ENCODE assay signal across 31 mouse cellular contexts in genomic region chr4:134328832-134329231, GRCm38 (mm10). TPM values are rescaled to one million over a fixed set of nuclear protein-coding genes. Genes with fewer than 3 reads are reported as not detected.
"Had no signal": no experiment of that assay in that cellular context is flagged by ENCODE, and none has a peak within 500 bp of the region (broad histone marks: within the 10 kb centered on the region; RNA-seq: fewer than 3 reads in every experiment).

No protein-coding gene starts in this region.

- ATAC-seq: hindbrain, embryonic 16.5 days; inflammation-experienced regulatory T-cells, adult 6 months; intestine, embryonic 15.5 days; intestine, postnatal 0 days; liver, embryonic 12.5 days had no signal

- H3K27ac ChIP-seq: gastrocnemius, adult 2 months; heart, adult 2 months; heart, embryonic 15.5 days; hindbrain, embryonic 10.5 days; hindbrain, embryonic 12.5 days; hindbrain, embryonic 14.5 days; intestine, embryonic 15.5 days; kidney, embryonic 15.5 days; layer of hippocampus, adult 2 months; limb, embryonic 13.5 days; limb, embryonic 15.5 days; liver, embryonic 12.5 days had no signal

- H3K27me3 ChIP-seq: heart, embryonic 13.5 days; heart, embryonic 15.5 days; hindbrain, embryonic 12.5 days; intestine, embryonic 15.5 days; kidney, embryonic 15.5 days; limb, embryonic 13.5 days; limb, embryonic 15.5 days had no signal

- H3K9ac ChIP-seq: heart, embryonic 13.5 days; heart, embryonic 15.5 days; hindbrain, embryonic 12.5 days; hindbrain, embryonic 14.5 days; intestine, embryonic 15.5 days; kidney, embryonic 15.5 days; limb, embryonic 13.5 days; limb, embryonic 15.5 days; liver, embryonic 12.5 days had no signal

- H3K4me3 ChIP-seq: gastrocnemius, adult 2 months; heart, adult 2 months; heart, embryonic 13.5 days; heart, embryonic 15.5 days; hindbrain, embryonic 10.5 days; hindbrain, embryonic 12.5 days; intestine, embryonic 15.5 days; kidney, embryonic 15.5 days; layer of hippocampus, adult 2 months; limb, embryonic 13.5 days; limb, embryonic 15.5 days; liver, embryonic 12.5 days had no signal

- H3K36me3 ChIP-seq: hindbrain, embryonic 10.5 days; hindbrain, embryonic 12.5 days; intestine, embryonic 15.5 days; kidney, embryonic 15.5 days; limb, embryonic 13.5 days; limb, embryonic 15.5 days; liver, embryonic 12.5 days had no signal

- H3K4me2 ChIP-seq: heart, embryonic 11.5 days; heart, embryonic 13.5 days; heart, embryonic 15.5 days; hindbrain, embryonic 12.5 days; hindbrain, embryonic 14.5 days; intestine, embryonic 15.5 days; kidney, embryonic 15.5 days; limb, embryonic 13.5 days; limb, embryonic 15.5 days; liver, embryonic 12.5 days had no signal

- H3K4me1 ChIP-seq: hindbrain, embryonic 12.5 days; limb, embryonic 13.5 days; limb, embryonic 15.5 days; liver, embryonic 12.5 days had no signal

- DNase-seq: gastrocnemius, adult 2 months; gastrocnemius, postnatal 10 days; gastrocnemius, postnatal 25 days; heart, adult 2 months; heart, postnatal 14 days; heart, postnatal 4 days; kidney, postnatal 4 days; layer of hippocampus, adult 9-11 months; layer of hippocampus, postnatal 36 days; left cerebral cortex, postnatal 4 days had no signal

- H3K9me3 ChIP-seq: heart, embryonic 13.5 days; heart, embryonic 15.5 days; hindbrain, embryonic 10.5 days; hindbrain, embryonic 12.5 days; intestine, embryonic 15.5 days; kidney, embryonic 15.5 days; limb, embryonic 13.5 days; limb, embryonic 15.5 days; liver, embryonic 12.5 days had no signal

RNA-seq across cellular contexts. Expression of gene Trim63, which starts 13.9 kb away (rescaled TPM):
- total RNA-seq: granulocyte monocyte progenitor cell, adult 5-6 weeks; layer of hippocampus, adult 2 months; layer of hippocampus, postnatal 36 days had no signal
- polyA plus RNA-seq: inflammation-experienced regulatory T-cells, adult 6 months; liver, adult 2 months had no signal

RNA-seq across cellular contexts. Expression of gene Slc30a2, which starts 14.1 kb away (rescaled TPM):
- total RNA-seq: granulocyte monocyte progenitor cell, adult 5-6 weeks; layer of hippocampus, adult 2 months; layer of hippocampus, postnatal 14 days; layer of hippocampus, postnatal 36 days; left cerebral cortex, postnatal 10 days; left cerebral cortex, postnatal 25 days; left cerebral cortex, postnatal 4 days had no signal
- polyA plus RNA-seq: hindbrain, embryonic 12.5 days; limb, embryonic 11.5 days; liver, adult 2 months; liver, embryonic 12.5 days had no signal

RNA-seq across cellular contexts. Expression of gene Extl1, which starts 54.8 kb away (rescaled TPM):
- total RNA-seq: granulocyte monocyte progenitor cell, adult 5-6 weeks had no signal
